Mouse (Mus musculus): ENCODE measurements at regions not wholly inside any gene's neighbourhood (a gene's known extent, or its start where the extent isn't known, plus 50 kb on each side); places are given as distances from the start of the nearest gene placed in this dataset.
A peak's percentile ranks its signal among the peaks of the same experiment; 100 is the strongest.

DNA sequence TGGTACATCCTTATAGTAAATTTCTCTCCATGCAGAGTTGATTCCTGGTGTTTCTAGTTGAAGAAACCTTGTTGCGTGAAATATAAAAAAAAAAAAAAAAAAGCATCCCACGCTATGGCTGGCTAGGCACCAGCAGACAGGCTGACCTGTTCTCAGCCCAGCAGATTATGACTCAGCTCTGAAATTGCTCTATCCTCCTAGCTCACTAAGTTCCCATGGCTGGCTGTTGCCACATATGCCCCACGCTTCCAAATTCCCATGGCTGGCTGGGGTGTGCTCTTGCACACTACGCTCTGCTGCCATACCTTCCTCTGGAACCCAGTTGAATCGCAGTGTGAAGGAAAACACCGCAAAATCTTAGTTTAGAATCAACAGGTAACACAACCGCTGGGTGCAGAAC, 270.1 kb downstream of the Mid1ip1 start:
- DNase-seq: no peak

DNA sequence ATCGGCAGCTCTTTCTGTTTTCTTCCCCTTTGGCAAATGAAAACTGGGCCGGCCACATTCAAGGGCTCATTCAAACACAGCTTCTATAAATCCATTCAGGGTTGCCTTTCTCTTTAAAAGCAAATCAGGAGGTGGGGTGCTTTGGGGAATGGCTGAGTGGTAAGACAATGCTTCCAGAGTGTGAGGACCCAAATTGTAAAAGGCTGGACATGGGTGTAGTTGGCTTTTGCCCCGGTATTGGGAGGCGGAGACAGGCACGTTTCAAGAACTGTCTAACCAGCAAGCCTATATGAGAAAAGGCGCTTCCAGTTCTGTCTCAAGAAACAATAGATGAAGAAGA, 277.0 kb downstream of the Mid1ip1 start:
- no peak for DNase-seq

DNA sequence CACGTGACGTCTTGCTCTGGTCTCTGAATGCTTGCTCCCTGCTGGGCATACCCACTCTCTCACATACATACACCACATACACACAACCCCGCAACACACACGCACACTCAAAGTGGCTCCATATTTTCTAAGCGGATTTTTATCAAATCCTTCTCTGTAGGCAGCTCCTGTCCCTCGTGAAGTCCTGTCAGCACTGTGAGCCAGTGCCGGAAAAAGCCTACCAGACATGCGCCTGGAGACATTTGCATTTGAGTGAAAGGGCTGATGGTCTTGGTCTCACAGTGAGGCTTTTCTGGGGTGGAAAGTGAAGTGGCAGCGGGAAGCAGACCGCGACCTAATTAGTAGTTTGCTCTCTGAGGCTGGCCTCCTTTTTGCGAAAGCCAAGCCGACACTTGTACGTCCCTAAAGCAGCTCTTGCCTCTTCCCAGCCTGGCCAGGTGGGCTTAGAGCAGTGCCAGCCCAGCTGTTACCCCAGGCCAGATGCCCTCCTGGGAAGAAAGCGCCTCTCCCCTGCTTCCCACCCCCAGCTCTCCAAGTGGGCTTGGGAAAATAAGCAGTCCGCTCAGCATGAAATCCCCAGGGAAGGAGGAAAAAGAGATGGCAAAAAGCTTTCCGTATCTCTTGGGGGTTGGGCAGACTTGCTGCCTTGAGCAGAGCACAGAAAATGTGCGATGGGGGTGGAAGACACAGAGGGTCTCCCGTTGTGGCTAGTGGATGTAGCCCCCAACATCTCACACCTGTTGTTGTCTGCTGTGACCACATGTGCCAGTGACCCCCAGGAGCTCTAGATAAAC, 277.6 kb downstream of the Mid1ip1 start:
- DNase-seq: peak; percentile 48 to 49

DNA sequence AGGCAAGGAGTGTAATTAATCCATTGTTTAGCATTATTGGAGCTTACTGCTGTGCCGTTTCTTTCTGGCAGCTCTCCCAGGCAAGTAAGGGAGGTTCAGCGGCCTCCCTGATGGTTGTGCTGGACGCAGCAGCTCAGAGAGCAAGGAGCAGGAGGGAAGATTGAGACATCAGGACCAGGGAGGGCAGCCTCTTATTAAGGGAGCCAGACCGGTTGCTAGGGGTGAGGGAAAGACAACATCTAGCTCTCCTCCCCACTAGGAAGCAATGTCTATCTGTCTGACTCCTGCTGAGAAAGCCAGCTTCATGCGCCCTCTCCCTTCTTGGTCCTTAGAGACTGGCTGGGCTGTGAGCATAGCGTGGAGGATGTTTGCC, 278.2 kb downstream of the Mid1ip1 start:
- DNase-seq: peak; percentile 34 to 46

DNA sequence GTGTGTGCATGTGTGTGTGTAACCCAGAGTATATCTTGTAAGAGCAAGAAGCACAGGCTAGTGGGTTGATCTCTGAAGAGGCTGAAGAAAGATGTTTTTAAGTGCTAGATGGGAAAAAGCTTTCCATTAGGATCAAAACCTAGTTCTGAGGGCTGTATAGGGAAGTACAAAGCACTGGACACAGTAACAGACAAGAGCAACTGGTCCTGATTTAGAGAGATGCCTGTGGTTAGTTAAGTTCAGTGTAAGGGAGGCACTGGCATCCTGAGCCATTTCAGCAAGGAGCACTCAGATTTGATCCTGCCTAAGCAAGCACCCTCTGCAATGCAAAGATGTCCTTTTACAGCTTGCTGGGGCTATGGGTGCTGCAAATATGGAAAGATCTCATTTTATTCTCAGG, 280.1 kb downstream of the Mid1ip1 start:
- DNase-seq: no peak

DNA sequence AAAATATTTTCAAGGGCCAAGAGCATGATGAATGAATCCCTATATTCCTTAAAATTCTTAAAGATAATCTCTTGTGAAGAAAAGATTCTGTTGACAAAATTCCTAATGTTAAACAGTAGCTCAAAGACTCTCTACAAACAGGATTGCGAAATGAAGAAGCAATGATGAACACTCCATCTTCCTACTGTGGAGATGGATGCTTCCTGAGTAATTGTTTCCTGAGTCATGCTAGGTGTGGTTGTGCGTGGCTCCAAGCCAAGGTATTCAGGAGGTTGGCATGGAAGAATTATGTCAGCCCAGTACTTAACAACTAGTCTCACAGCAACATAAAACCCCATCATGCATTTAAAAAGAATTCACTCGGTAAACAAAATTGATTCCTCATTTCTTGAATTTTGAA, 286.4 kb downstream of the Mid1ip1 start:
- peak; percentile 6 to 8 for DNase-seq

DNA sequence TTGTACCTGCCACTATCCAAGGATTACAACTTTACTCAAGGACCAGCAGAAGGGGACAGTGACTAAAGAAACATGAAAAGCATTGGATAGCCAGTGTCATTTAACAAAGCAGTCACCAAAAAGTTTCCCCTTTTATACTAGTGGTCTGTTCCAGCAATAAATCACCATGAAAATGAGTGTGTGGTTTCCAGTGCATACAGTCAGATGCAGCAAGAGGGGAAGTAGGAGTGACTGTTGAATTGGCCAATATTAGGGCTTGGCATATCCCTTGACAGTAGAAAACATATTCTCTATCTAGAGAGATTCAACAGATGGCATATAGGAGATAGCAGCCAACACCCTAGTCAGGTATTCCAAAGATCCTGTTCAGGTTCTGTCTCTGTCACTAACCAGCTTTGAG, 259.8 kb upstream of the H2al1a start:
- DNase-seq: no peak

DNA sequence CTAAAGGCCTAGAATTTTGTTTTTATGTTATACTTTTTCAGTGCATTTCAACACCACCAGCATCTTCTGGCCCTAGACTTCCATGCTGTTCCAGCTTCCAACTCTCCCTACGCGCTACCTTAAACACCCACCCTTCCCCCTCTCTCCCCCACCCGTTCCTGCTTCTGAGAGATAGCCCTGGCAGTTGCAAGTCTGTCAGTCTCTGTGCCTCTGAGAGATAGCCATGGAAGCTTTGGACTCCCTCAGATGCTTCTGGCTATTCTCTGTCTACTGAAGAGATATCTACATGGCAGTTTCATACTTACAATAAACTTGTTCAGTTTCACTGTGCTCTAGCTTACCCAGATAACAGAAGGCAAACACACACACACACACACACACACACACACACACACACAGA, 252.3 kb upstream of the H2al1a start:
- no peak for DNase-seq

DNA sequence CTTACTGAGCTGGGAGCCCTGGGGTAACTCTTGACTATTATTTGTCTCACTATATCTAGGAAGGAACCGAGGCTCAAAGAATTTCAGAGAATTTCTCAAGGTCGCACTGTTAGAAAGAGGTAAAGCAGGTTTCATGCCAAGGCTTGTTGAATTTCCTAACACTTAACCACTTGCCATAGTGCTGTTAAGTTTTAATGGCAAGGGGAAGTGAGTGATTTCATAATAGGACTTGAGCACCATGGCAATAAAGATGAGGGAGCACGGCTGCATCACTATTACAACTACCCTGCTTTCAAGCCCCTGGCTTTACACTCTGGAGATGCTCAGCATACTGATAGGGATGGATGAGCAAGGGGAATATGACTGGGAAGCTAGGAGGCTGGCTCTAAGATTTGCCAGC, 216.9 kb upstream of the H2al1a start:
- no peak for DNase-seq

DNA sequence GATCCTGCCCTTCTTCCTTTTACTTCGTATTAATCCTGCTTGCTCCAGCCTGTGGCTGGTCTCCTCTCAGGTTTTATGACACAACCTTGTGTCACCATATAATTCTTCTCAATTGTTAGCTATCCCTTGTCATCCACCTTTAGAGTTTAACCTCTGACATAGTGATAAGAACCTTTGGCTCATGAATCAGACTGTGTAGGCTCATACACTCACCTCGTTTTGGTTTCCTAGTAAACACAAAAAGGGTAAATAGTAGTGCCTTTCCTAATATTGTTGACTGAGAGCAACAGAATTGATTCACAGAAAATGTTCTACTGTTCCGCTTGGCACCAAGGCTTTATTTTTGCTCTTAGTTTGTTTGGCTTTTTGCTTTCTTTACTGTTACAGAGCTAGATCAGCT, 216.2 kb upstream of the H2al1a start:
- DNase-seq: no peak

DNA sequence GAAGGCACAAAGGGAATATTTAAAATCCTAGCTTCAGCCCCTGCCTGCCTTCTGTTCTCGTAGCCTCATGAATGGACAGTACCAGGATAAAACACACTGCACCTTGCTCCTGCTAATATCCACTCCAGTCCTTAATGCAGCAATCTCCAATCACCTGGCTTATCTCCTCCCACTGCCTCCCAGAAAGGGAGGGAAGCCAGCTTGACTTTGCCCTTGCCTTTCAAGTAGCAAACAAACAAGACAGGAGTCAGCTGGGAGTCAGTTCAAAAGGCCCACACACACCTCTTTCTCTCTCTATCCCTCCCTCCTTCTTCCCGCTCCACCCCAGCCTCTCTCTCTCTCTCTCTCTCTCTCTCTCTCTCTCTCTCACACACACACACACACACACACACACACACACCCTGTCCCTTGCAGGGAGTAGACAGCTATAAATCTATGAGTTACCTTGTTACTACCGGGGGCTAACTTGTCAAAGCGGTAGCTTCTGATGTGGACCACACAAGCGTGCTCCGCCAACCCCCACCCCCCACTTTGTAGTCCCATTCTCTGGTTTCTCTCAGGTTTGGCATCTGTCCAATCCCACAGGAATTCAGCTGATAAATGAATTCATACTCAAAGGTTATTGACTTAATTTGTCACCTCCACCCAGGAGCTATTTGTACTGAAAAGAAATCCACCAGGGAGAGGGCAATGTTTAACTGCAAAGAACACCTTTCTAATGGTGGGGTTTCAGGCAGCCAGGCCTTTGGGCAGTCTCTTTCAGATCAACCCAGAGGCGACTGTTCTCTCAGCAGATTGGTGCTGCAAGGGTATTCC, 212.6 kb upstream of the H2al1a start:
- DNase-seq: no peak

DNA sequence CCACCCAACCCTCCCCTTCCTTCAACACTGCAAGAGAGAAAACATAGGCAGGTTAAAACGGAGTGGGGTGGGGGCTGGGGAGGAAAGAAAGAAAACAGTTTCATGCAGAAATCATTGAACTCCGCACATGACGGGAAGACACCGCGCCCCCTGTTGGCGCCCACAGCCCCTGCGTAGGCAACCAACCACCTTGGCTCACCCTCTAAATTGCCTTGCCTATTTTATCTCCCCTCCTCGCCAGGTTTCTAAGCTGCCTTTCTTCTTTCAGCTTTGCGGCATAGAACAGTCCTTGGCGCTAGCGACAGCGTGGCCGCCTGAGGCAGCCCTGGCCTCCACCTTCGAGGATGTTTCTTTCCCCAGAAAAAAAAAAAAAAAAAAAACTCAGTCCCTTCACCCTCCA, 211.1 kb upstream of the H2al1a start:
- DNase-seq: peak; percentile 71 to 74

DNA sequence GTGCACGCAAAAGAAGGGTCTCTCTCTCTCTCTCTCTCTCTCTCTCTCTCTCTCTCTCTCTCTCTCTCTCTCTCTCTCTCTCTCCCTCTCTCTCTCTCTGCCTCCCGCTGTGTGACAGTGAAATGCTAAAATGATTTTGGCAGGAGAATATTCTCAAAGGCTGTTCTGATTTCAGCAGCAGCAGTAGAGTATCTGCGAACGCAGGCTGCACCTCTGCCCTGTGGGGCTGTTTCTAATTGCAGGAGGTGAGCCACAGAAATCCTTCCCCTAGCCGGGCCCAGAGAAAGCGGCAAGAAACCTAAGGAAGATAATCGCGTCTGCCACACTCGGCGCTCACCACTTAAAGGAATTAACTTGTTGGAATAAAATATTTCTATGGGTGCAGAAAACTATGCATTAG, 210.6 kb upstream of the H2al1a start:
- DNase-seq: peak in 1 of 2 experiments; percentile 17

DNA sequence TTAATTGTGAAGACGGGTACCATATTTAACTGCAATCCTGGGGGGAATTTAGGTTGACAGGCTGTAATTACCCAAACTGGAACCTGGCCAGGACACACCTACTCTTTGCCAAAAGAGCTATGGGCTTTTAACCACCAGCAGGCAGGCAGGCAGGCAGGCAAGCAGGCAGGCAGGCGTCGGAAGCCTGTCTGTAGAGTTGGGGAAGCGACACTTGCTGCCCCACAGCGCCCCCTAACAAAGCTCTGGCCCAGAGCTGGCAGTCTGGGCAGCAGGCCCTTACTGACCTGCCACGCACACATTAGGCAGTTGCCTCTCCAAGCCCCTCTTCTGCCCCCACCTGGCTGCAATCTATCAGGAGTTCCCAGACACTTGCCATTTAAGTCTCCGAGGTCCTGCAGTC, 208.6 kb upstream of the H2al1a start:
- DNase-seq: peak; percentile 87 to 89

DNA sequence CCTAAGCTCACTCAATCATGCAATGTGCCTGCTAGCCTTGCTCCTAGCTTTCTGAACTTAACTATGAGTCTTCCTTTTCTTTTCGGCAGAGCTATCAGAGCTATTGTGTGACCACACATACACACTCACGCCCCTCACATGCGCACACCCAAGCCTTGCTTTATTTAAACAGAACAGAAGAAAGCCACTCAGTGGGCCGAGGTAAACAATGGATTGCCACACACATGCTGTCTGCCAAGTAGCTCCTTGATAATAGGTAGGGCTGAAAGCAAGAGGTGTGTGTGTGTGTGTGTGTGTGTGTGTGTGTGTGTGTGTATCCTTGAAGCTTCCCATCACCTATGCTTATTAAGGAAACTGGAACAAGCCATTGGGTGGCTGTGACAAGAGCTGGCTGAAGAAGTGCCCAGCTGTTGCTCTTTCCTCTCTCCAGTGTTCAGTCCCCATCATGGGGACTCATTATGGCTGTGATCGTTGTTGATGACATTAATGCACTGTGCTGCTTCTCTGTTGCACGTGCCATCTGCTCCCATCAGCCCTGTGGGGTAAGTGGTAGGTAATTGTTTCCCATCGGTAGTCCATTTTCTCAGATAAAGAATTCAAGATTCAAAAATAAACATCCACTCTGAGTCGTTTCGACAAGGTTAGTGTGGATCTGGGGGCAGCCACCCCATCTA, 201.3 kb upstream of the H2al1a start:
- no peak for DNase-seq

DNA sequence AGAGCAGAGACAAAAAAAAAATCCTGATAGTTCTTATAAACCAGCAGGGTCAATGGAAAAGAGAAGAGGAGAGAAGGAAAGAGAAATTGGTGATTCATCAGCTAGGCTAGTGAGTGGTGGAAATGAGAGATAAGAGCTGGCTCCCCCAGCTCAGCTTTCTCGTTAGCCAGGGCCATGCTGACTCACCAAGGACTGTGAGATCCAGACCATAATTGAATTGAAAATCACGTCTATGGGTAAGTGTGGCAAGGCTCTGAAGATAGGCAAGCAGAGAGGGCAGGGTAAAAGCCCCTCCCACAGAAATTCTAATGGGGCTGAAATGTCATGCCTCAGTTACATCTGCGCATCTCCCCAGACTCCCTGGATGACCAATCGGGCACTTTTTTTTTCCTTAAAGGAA, 200.7 kb upstream of the H2al1a start:
- no peak for DNase-seq

DNA sequence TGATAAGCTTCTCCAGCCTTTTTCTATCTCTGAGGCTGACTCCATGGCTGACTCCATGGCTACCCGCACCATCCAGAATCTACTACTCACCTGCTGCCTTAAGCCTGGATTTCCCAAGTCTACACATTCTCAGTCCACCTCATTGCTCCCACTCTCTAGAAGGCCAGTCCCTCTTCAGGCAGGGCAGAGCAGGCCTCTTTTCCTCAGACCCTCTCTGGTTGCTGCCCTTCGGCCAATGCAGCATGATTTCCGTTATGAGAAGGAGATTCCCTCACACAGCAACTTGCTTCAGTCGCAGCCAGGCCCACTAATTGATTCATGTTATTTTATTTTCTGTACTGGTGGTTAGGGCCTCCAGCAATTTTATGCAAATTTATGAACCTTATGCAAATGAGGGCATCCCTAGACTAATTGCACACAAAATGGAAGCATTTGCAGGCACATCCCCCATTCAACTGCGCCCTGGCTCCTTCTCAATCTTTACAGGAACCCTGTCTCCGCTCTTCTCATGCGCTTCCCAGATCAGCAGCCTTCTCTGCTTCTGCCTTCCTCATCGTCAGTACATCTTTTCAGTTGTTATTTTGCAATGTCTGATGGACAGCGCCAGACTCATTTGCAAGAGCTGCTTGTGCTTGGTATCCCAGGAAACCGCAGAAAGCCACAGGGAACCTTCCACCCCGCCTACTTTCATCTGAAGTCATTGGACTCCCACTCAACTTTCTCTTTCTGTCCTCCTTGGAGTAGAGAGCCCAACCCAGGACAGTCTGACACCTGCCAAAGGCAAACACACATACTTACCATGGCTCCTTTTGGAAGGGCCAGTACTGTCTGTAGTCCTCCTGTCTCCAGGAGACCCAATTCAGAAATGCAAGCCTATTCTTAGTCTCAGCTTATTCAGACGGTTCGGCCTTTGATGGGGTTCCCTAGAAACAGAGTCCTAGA, 199.6 kb upstream of the H2al1a start:
- DNase-seq: no peak

DNA sequence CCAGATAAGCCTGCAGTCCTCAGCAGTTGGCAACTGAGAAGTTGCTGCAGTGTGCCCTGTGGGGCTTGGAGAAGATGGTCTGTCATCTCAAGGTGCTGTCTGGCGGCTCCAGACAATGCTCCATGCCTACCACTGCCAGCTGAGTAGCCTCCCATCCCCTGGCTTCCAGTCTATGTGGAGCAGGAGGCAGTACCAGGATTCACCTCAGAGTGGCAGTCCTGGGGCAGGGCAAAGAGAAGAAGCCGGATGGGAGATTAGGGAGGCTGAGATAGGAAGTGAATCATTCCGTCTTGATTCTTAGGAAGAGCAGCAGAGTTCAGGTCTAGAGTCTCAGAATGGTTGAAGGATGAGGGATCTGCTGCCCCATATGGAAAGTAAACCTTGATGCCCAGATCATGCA, 198.1 kb upstream of the H2al1a start:
- peak; percentile 56 to 60 for DNase-seq

DNA sequence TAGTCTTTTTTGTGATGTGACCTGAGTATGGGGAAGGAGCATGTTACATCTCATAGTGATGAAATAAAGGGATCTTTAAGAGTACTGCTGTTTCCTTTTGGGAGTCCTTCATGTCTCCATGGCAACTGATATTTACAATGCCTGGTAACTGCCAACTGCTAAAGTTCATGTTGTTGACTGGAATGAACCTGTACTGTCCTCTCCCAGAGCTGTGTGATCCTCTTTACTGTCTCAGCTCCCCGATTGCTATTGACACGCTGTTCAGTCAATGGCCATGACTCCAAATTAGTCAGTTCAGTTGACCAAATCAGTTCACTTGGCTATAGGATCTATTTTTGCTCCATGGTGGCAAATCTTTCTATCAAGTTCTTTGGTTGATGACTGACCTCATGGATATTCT, 167.8 kb upstream of the H2al1a start:
- DNase-seq: no peak

DNA sequence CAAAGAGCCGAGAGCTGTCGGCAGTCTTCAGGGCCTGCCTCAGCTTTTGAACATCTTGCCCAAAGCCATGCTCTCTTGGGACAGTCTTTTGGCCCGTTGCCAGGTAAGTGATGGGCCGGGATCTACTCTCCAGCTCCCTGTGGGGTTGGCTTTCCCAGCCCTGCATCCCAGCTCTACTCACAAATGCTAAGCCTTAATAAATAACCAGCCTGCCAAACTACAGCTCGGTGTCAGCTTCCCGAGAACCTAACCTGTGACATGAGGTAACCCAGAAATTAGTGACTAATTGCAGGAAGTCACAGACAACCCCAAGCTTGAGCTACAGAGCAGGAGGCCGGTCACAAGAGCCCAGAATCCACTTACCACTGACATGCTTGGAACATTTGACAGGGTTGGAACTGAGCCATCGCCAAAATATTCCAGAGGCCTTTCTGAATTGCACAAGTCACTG, 159.1 kb upstream of the H2al1a start:
- peak; percentile 69 to 80 for DNase-seq

DNA sequence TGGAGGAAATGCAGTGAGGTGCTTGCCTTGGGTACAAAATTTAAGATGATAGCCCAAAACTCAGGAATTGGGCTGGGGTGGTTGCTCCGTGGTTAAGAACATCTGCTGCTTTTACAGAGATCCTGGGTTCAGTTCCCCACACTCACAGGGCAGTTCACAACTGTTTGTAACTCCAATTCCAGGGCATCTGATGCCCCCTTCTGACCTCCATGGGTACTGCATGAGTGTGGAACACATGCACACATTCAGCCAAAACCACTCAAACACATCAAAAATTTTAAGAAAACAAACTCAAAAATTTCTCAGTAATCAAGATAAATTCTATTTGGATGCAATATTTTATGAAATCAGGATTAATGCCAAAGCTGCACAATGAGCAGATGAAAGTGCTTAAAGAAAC, 157.8 kb upstream of the H2al1a start:
- DNase-seq: peak in 1 of 2 experiments; percentile 10

DNA sequence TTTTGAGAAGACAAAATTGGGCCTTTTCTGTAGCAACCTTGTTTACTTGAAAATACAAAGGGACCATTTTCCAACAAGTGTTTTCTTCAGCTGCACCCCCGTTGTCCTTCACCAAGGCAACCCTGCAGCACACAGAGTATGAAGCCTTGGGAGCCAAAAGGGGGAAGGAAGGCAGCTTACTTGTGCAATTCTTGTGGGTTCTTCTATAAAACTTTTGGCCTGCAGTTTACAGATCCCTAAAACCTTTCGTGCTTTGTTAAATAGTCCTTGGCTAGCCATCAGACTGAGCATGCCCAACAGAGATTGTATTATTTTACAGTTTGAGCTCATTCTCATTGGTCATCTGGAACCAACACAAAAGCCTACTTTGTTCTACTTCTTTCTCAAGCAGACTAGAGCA, 140.6 kb upstream of the H2al1a start:
- DNase-seq: no peak

DNA sequence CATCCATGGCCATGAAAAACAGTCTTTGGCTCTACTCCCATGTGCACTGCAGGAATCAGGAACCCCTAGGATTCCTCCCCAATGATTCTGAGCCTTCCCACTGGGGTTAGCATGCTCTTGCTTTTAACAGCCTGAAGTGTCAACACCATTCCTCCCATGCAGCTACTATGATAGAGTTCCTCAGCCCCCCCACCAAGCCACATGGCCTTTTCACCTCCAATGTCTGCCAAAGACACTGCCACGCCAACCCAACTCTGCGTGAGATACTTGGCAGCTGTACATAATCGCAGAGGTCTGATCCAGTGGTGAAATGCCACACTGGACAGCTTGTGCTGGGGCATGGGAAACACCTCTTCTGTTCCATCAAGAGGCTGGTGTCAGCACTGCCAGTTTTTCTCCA, 128.6 kb upstream of the H2al1a start:
- DNase-seq: peak in 1 of 2 experiments; percentile 19

Data from cerebellum, postnatal 10 days (tissue).